Mouse (Mus musculus): Measurements from ENCODE around the gene Ptprm.

The Ptprm gene

GRCm38 (mm10) chr17:67055681-67056080, 298.6 kb downstream of the Ptprm start:
- DNase-seq = no peak

- no peak for DNase-seq
Observed at GRCm38 (mm10) chr17:67054202-67054601, 300.1 kb downstream of the Ptprm start.

GRCm38 (mm10) chr17:67052624-67053314, 301.5 kb downstream of the Ptprm start:
- DNase-seq = no peak

- DNase-seq = no peak
Observed at GRCm38 (mm10) chr17:67047697-67048096, 306.6 kb downstream of the Ptprm start.

GRCm38 (mm10) chr17:67038558-67038957, 315.7 kb downstream of the Ptprm start:
- no peak for DNase-seq

GRCm38 (mm10) chr17:67033547-67033946, 320.7 kb downstream of the Ptprm start:
- DNase-seq = no peak

- DNase-seq = no peak
Observed at GRCm38 (mm10) chr17:67032021-67032420, 322.2 kb downstream of the Ptprm start.

- no peak for DNase-seq
Observed at GRCm38 (mm10) chr17:67031341-67031740, 322.9 kb downstream of the Ptprm start.

- DNase-seq = no peak
Observed at GRCm38 (mm10) chr17:67027274-67027673, 327.0 kb downstream of the Ptprm start.

- no peak for DNase-seq
Observed at GRCm38 (mm10) chr17:67016501-67016900, 337.8 kb downstream of the Ptprm start.

- DNase-seq = no peak
Observed at GRCm38 (mm10) chr17:67013217-67013616, 341.0 kb downstream of the Ptprm start.

- no peak for DNase-seq
Observed at GRCm38 (mm10) chr17:67011836-67012583, 342.2 kb downstream of the Ptprm start.

- DNase-seq = no peak
Observed at GRCm38 (mm10) chr17:67010136-67010535, 344.1 kb downstream of the Ptprm start.

GRCm38 (mm10) chr17:67008137-67008536, 346.1 kb downstream of the Ptprm start:
- no peak for DNase-seq

- DNase-seq = no peak
Observed at GRCm38 (mm10) chr17:67006740-67007385, 347.4 kb downstream of the Ptprm start.

GRCm38 (mm10) chr17:66996882-66997281, 357.4 kb downstream of the Ptprm start:
- DNase-seq = no peak

GRCm38 (mm10) chr17:66996016-66996415, 358.2 kb downstream of the Ptprm start:
- no peak for DNase-seq

- DNase-seq = no peak
Observed at GRCm38 (mm10) chr17:66991815-66992214, 362.4 kb downstream of the Ptprm start.

GRCm38 (mm10) chr17:66990761-66991160, 363.5 kb downstream of the Ptprm start:
- no peak for DNase-seq

- no peak for DNase-seq
Observed at GRCm38 (mm10) chr17:66988014-66988413, 366.2 kb downstream of the Ptprm start.

- DNase-seq = no peak
Observed at GRCm38 (mm10) chr17:66981649-66982048, 372.6 kb downstream of the Ptprm start.

- no peak for DNase-seq
Observed at GRCm38 (mm10) chr17:66979971-66980370, 374.3 kb downstream of the Ptprm start.

- no peak for DNase-seq
Observed at GRCm38 (mm10) chr17:66976490-66976889, 377.8 kb downstream of the Ptprm start.

- DNase-seq = no peak
Observed at GRCm38 (mm10) chr17:66972976-66973375, 381.3 kb downstream of the Ptprm start.

Measured in liver (tissue).